8 mouse cellular contexts compared by ENCODE assay signal in the genomic region with DNA sequence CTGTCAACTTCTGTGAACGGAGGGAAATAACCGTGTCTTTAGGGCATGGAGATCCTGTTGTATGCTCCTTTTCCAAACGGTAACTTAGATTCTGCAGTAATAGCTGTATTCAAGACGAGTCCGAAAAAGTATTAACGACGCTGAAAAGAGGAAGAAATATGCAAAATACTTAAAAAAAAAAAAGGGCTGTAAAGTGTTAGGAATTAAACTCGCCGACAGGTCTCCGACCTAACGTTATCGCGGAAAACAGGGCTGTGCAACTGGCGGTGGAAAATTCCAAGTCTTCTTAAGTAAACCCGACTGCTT. TPM values are rescaled to one million over a fixed set of nuclear protein-coding genes. Genes with fewer than 3 reads are reported as not detected.
A peak's percentile ranks its signal among the peaks of the same experiment; 100 is the strongest.
DNase-seq lines count a peak whose midpoint lies in the region; ATAC-seq and TF ChIP-seq lines count a peak whose summit lies in the region.

No protein-coding gene starts in this region.

- in situ Hi-C loops in ES-E14 (cut with MboI; ENCODE audit: low sequenced_read_pairs in 2 of 2, unreplicated experiment in 2 of 2): no loop called here

- H3K9me3 ChIP-seq in heart, embryonic 13.5 days: no peaks in the 10 kb centered on the region
- H3K9me3 ChIP-seq in ES-E14 (ENCODE audit: control insufficient read depth, insufficient read depth, low read depth, low read length): no peaks in the 10 kb centered on the region
- no peaks in the 10 kb centered on the region for H3K9me3 ChIP-seq in forebrain, embryonic 15.5 days
- H3K9me3 ChIP-seq in liver, postnatal 0 days (ENCODE audit: low read length): no peaks in the 10 kb centered on the region; the same call in 1 of the 2 replicates

- H3K4me1 ChIP-seq in heart, embryonic 13.5 days: peaks cover 32% of the 10 kb centered on the region
- peaks cover 0 to 3% of the 10 kb centered on the region in 2 experiments; a peak in 1 of 4 replicates for H3K4me1 ChIP-seq in ES-E14 (ENCODE audit: control insufficient read depth in 2 of 2, insufficient read depth in 2 of 2, low read length in 2 of 2, poor library complexity in 1 of 2)
- peaks cover 29% of the 10 kb centered on the region for H3K4me1 ChIP-seq in forebrain, embryonic 15.5 days
- H3K4me1 ChIP-seq in liver, postnatal 0 days (ENCODE audit: insufficient read depth): peaks cover 13% of the 10 kb centered on the region

- TF ChIP-seq CTCF in liver, postnatal 0 days (IDR thresholded peaks at IDR 0.05; ENCODE audit: low read depth): no peak

- 2% methylated on average over 15 of the region's 15 CpGs for WGBS in heart, embryonic 13.5 days
- WGBS in forebrain, embryonic 15.5 days: under 1% methylated on average over 15 of the region's 15 CpGs
- WGBS in liver, postnatal 0 days (ENCODE audit: insufficient replicate concordance): under 1% methylated on average over 15 of the region's 15 CpGs

- H3K27me3 ChIP-seq in heart, embryonic 13.5 days (replicated peaks): no peaks in the 10 kb centered on the region
- no peaks in the 10 kb centered on the region for H3K27me3 ChIP-seq in forebrain, embryonic 15.5 days
- H3K27me3 ChIP-seq in liver, postnatal 0 days (ENCODE audit: insufficient read depth, low read length): no peaks in the 10 kb centered on the region

- ATAC-seq in heart, embryonic 13.5 days (ENCODE audit: extremely low read depth, insufficient number of reproducible peaks, low FRiP score, low TSS enrichment): no peak
- no peak for ATAC-seq in forebrain, embryonic 15.5 days (replicated peaks)
- ATAC-seq in liver, postnatal 0 days: no peak
- ATAC-seq in monocyte, adult 5-6 weeks (replicated peaks; ENCODE audit: insufficient number of reproducible peaks, low FRiP score, low TSS enrichment, poor library complexity, severe bottlenecking): no peak

- intact Hi-C loops in heart, postnatal 10 days (cut with DNase I): loop anchor here (2.0 to 10.0 kb wide), 2 partner anchors 76 to 396 kb away; a partner anchor contains a TSS

- peak overlapping the region; percentile 94 for H3K4me2 ChIP-seq in heart, embryonic 13.5 days
- peak overlapping the region; percentile 99 for H3K4me2 ChIP-seq in forebrain, embryonic 15.5 days (replicated peaks)
- H3K4me2 ChIP-seq in liver, postnatal 0 days (ENCODE audit: low read depth, low read length): peak overlapping the region; percentile 91

- H3K36me3 ChIP-seq in heart, embryonic 13.5 days: peaks cover 14% of the 10 kb centered on the region
- H3K36me3 ChIP-seq in ES-E14 (ENCODE audit: control insufficient read depth, insufficient read depth, low read length, poor library complexity, severe bottlenecking): no peaks in the 10 kb centered on the region
- no peaks in the 10 kb centered on the region for H3K36me3 ChIP-seq in forebrain, embryonic 15.5 days
- peaks cover 11% of the 10 kb centered on the region; the same call in 1 of the 2 replicates for H3K36me3 ChIP-seq in liver, postnatal 0 days (replicated peaks; ENCODE audit: insufficient read depth, low read length)

- TF ChIP-seq EP300 in liver, postnatal 0 days (IDR thresholded peaks at IDR 0.05; ENCODE audit: low read depth): no peak

- peak overlapping the region; percentile 98 for H3K27ac ChIP-seq in heart, embryonic 13.5 days (replicated peaks)
- peak overlapping the region; percentile 38 for H3K27ac ChIP-seq in ES-E14 (ENCODE audit: insufficient read depth, low read depth, low read length, poor library complexity, severe bottlenecking)
- H3K27ac ChIP-seq in forebrain, embryonic 15.5 days (replicated peaks): peak overlapping the region; percentile 72
- H3K27ac ChIP-seq in liver, postnatal 0 days (ENCODE audit: low read depth): peak overlapping the region; percentile 93

- peak overlapping the region; percentile 97 for H3K4me3 ChIP-seq in heart, embryonic 13.5 days
- peak overlapping the region; percentile 59 to 81 for H3K4me3 ChIP-seq in ES-E14 (ENCODE audit: insufficient read depth in 1 of 2, low read depth in 1 of 2, low read length in 2 of 2, poor library complexity in 1 of 2, severe bottlenecking in 1 of 2)
- H3K4me3 ChIP-seq in forebrain, embryonic 15.5 days: peak overlapping the region; percentile 99
- peak overlapping the region; percentile 75 for H3K4me3 ChIP-seq in liver, postnatal 0 days (ENCODE audit: low read depth, low read length)

- no peak for DNase-seq in heart, postnatal 10 days
- no peak for DNase-seq in ES-E14 (ENCODE audit: low read depth, low spot score)
- no peak for DNase-seq in liver, postnatal 0 days
- DNase-seq in frontal cortex, postnatal 36 days (ENCODE audit: low spot score in 2 of 2): no peak
- DNase-seq in thymus, postnatal 14 days: no peak

- H3K9ac ChIP-seq in heart, embryonic 13.5 days: peak overlapping the region; percentile 88
- peak overlapping the region; percentile 79 for H3K9ac ChIP-seq in ES-E14 (ENCODE audit: insufficient read depth, low read depth, low read length, poor library complexity, severe bottlenecking)
- H3K9ac ChIP-seq in forebrain, embryonic 15.5 days (replicated peaks): peak overlapping the region; percentile 66
- H3K9ac ChIP-seq in liver, postnatal 0 days (replicated peaks): peak overlapping the region; percentile 74

TF ChIP-seq in ES-E14, 5 proteins besides CTCF, POLR2A, EP300 and RAD21:
- TF ChIP-seq CHD2 (IDR thresholded peaks at IDR 0.05; ENCODE audit: low read depth, low read length) (no peak), HCFC1 (IDR thresholded peaks at IDR 0.05; ENCODE audit: borderline replicate concordance, insufficient read depth, low read length) (no peak), ZNF384 (IDR thresholded peaks at IDR 0.05; ENCODE audit: low read depth, low read length) (no peak), MAFK (IDR thresholded peaks at IDR 0.05; ENCODE audit: insufficient read depth, low read depth, low read length) (no peak), ZC3H11A (IDR thresholded peaks at IDR 0.05; ENCODE audit: borderline replicate concordance, low read depth, low read length) (no peak)
TF ChIP-seq in ES-E14: peak in this region for 0.

RNA-seq across cellular contexts. Expression of a gene that starts 0.7 kb away (rescaled TPM):
- polyA plus RNA-seq in heart, embryonic 13.5 days (2015; fragmentation: Nextera tagmentation; extraction: Ambion mirVana): 12.0 and 12.7 TPM in 2 replicates
- 10 to 100 TPM; 11.3 to 13.2 TPM for total RNA-seq in heart, postnatal 10 days (2021)
- total RNA-seq in ES-E14 (2012; rRNA removed): 15.4 and 18.2 TPM in 2 replicates
- 25.3 and 26.4 TPM in 2 replicates for polyA plus RNA-seq in forebrain, embryonic 15.5 days (2015; fragmentation: Nextera tagmentation; extraction: Ambion mirVana)
- 9.5 TPM in 2 replicates for polyA plus RNA-seq in liver, postnatal 0 days (2015; fragmentation: Nextera tagmentation; extraction: Ambion mirVana)
- total RNA-seq in monocyte, adult 5-6 weeks (2017): 15.4 to 21.7 TPM (median 15.4 TPM) in 3 replicates

RNA-seq across cellular contexts. Expression of a gene that starts 42.6 kb away (rescaled TPM):
- polyA plus RNA-seq in heart, embryonic 13.5 days (2015; fragmentation: Nextera tagmentation; extraction: Ambion mirVana): 17.4 and 18.3 TPM in 2 replicates
- total RNA-seq in heart, postnatal 10 days (2021): 10 to 100 TPM; 31.9 to 34.6 TPM
- total RNA-seq in ES-E14 (2012; rRNA removed): 23.6 and 26.9 TPM in 2 replicates
- 25.3 and 30.1 TPM in 2 replicates for polyA plus RNA-seq in forebrain, embryonic 15.5 days (2015; fragmentation: Nextera tagmentation; extraction: Ambion mirVana)
- 13.6 and 14.1 TPM in 2 replicates for polyA plus RNA-seq in liver, postnatal 0 days (2015; fragmentation: Nextera tagmentation; extraction: Ambion mirVana)
- total RNA-seq in monocyte, adult 5-6 weeks (2017): 19.2 to 32.8 TPM (median 29.5 TPM) in 3 replicates

Comparison
In these comparisons a context has a peak if more than half of its experiments do, and no peak if none do; other contexts are left out.
1. H3K27ac ChIP-seq: peak in every context shown above with its lines; median percentile 98 in heart, embryonic 13.5 days; 93 in liver, postnatal 0 days; 72 in forebrain, embryonic 15.5 days; 38 in ES-E14.